Mouse (Mus musculus): Measurements from ENCODE around the gene Tpsg1.

DNA sequence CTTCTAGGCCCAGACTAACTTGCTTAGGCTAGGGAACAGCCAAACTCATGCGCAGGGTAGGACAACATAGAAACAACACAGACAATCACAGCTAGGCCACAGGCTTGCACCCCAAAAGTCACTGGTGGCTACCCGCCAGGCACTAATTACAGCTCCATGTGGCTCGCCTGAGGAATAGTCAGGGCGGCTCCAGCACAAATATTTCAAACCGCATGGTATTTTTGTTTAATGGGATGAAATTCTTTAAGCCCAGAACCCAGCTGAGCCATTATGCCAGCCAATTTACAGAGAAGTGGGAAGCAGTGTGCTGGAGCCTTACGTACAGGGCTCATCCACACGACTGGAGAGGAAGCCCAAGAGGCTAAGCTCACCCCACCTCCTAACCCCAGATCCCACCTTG lies 40.5 kb downstream of the Tpsg1 start:
- TF ChIP-seq CTCF (conservative IDR thresholded peaks at IDR 0.05; ENCODE audit: low read length) (no peak), NANOG (IDR thresholded peaks at IDR 0.05; ENCODE audit: borderline replicate concordance, low read length) (no peak), POU5F1 (IDR thresholded peaks at IDR 0.05; ENCODE audit: borderline replicate concordance, low read length) (no peak)
